Mouse (Mus musculus) lung, postnatal 0 days (tissue): ENCODE results near the gene Irf4. TPM values are rescaled to one million over a fixed set of nuclear protein-coding genes. Genes with fewer than 3 reads are reported as not detected.

Source experiments
- ATAC-seq: fragments of 200-750 bp; cut with Nextera tagmentation; 2 replicates; pipeline ENCODE4 v1.8.0; 2017; ENCODE audit warnings: moderate library complexity
- DNase-seq: peaks from one replicate; pipeline ENCODE4 v3.0.0-alpha.2; 2016; ENCODE audit warnings: low spot score
- H3K27ac ChIP-seq: fragments of 300-500 bp; sonication (generic); 2 replicates; pipeline ENCODE4 v1.5.1; 2014; ENCODE audit warnings: antibody characterized with exemption, mild to moderate bottlenecking, low read length, mixed read lengths
- H3K27me3 ChIP-seq: fragments of 300-500 bp; sonication (generic); replicated peaks from 2 replicates; pipeline ENCODE4 v1.6.1; 2014; ENCODE audit warnings: low read length, mixed read lengths; ENCODE audit not compliant: insufficient read depth
- H3K36me3 ChIP-seq: fragments of 300-500 bp; sonication (generic); 2 replicates; pipeline ENCODE4 v1.6.1; 2014; ENCODE audit warnings: low read length, mixed read lengths; ENCODE audit not compliant: insufficient read depth
- H3K4me1 ChIP-seq: fragments of 300-500 bp; sonication (generic); 2 replicates; pipeline ENCODE4 v1.6.1; 2014; ENCODE audit warnings: antibody characterized with exemption, low read depth, low read length, mixed read lengths; ENCODE audit not compliant: insufficient read depth
- H3K4me2 ChIP-seq: fragments of 300-500 bp; sonication (generic); replicated peaks from 2 replicates; pipeline ENCODE4 v1.6.1; 2014; ENCODE audit warnings: low read depth, mild to moderate bottlenecking, low read length, moderate library complexity, mixed read lengths
- H3K4me3 ChIP-seq: fragments of 300-500 bp; sonication (generic); 2 replicates; pipeline ENCODE4 v1.5.1; 2014; ENCODE audit warnings: low read depth, low read length
- H3K9ac ChIP-seq: fragments of 300-500 bp; sonication (generic); replicated peaks from 2 replicates; pipeline ENCODE4 v1.6.1; 2014; ENCODE audit warnings: low read depth, mild to moderate bottlenecking
- H3K9me3 ChIP-seq: fragments of 300-500 bp; sonication (generic); 2 replicates; pipeline ENCODE4 v1.6.1; 2016; ENCODE audit warnings: low read length, mixed read lengths
- CTCF ChIP-seq: IDR thresholded peaks from 2 replicates; pipeline ENCODE4 v1.5.1; 2016; ENCODE audit warnings: antibody characterized with exemption, mild to moderate bottlenecking
- EP300 ChIP-seq: IDR thresholded peaks from 2 replicates; pipeline ENCODE4 v1.6.1; 2016; ENCODE audit warnings: antibody characterized with exemption, mild to moderate bottlenecking, control low read depth
- WGBS: fragments of 180-500 bp; shearing (Covaris S2); extraction: QIAGEN DNeasy Blood & Tissue Kit; methylation state at CpG from one replicate; pipeline ENCODE4 v1.1.7; 2014; 5-methylcytosine and 5-hydroxymethylcytosine counted together
- polyA plus RNA-seq: library from polyadenylated mRNA; unstranded; fragments of >200 nt; fragmentation: Nextera tagmentation; extraction: Ambion mirVana; gene quantifications from 2 replicates; pipeline ENCODE4 v1.2.1, GENCODE M21; 2015

Irf4 gene
- polyA plus RNA-seq, 1 experiment from 2014 or later: 0.21 TPM

- DNase-seq (no peak), ATAC-seq (no peak)
- Histone ChIP-seq H3K27ac (no peak overlapping the region), H3K9me3 (no peaks in the 10 kb centered on the region), H3K27me3 (0 out of 2 replicates have a peak, but pooled peaks cover 3% of the 10 kb centered on the region), H3K4me3 (no peak overlapping the region), H3K4me2 (no peak overlapping the region), H3K4me1 (no peaks in the 10 kb centered on the region), H3K9ac (no peak overlapping the region), H3K36me3 (no peaks in the 10 kb centered on the region)
- TF ChIP-seq EP300 (no peak), CTCF (no peak)
- WGBS: 75% methylated on average over 9 of the region's 9 CpGs
Measured at GRCm38 (mm10) chr13:30755998-30756639, 7.1 kb downstream of the Irf4 start.

GRCm38 (mm10) chr13:30757264-30757900, 8.4 kb downstream of the Irf4 start:
- H3K9ac ChIP-seq: no peak overlapping the region
- H3K27me3 ChIP-seq: no peaks in the 10 kb centered on the region
- H3K4me2 ChIP-seq: no peak overlapping the region
- no peak for TF ChIP-seq EP300
- no peak for TF ChIP-seq CTCF
- H3K4me1 ChIP-seq: no peaks in the 10 kb centered on the region
- DNase-seq (no peak), ATAC-seq (no peak)
- 77% methylated on average over 14 of the region's 14 CpGs for WGBS
- no peak overlapping the region for H3K4me3 ChIP-seq
- no peaks in the 10 kb centered on the region for H3K36me3 ChIP-seq
- H3K9me3 ChIP-seq: no peaks in the 10 kb centered on the region
- H3K27ac ChIP-seq: no peak overlapping the region

DNA sequence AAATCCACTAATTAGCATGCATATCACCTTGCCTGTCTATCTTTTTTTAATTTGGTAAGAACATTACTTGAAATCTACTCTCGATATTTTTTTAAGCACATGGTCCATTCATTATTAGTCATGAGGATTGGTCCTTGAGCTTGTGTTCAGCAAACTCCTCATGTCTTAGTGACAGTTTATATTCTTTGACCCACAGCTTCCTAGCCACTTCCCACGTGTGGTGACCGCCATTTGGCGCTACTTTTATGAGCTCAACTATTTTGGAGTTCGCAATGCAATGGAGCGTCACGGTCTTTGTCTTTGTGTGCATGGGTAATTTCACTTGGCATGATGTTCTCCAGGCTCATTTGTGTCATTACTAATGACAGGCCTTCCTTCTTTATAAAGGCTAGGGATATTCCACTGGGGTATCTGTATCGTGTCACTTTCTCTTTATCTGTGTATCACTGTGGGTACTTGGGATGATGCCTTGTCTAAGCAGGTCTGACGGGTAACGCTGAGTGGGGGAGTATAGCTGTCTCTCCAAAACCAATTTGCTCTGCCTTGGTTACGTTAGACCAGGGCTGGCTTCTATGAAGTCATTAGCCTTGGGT, 9.9 kb downstream of the Irf4 start:
- WGBS: 81% methylated on average over 11 of the region's 11 CpGs
- Histone ChIP-seq H3K4me3 (no peak overlapping the region), H3K27me3 (no peaks in the 10 kb centered on the region), H3K9me3 (no peaks in the 10 kb centered on the region), H3K4me2 (no peak overlapping the region), H3K4me1 (no peaks in the 10 kb centered on the region), H3K27ac (no peak overlapping the region), H3K9ac (no peak overlapping the region), H3K36me3 (no peaks in the 10 kb centered on the region)
- no peak for TF ChIP-seq CTCF
- no peak for DNase-seq
- ATAC-seq: no peak

GRCm38 (mm10) chr13:30760374-30761090, 11.5 kb downstream of the Irf4 start:
- H3K9ac ChIP-seq: no peak overlapping the region
- no peaks in the 10 kb centered on the region for H3K9me3 ChIP-seq
- no peak overlapping the region for H3K4me3 ChIP-seq
- 0 out of 2 replicates have a peak, but pooled peaks have one; percentile 27 for ATAC-seq
- TF ChIP-seq CTCF (no peak), EP300 (no peak)
- no peaks in the 10 kb centered on the region for H3K27me3 ChIP-seq
- no peaks in the 10 kb centered on the region for H3K4me1 ChIP-seq
- no peak overlapping the region for H3K4me2 ChIP-seq
- H3K36me3 ChIP-seq: no peaks in the 10 kb centered on the region
- no peak overlapping the region for H3K27ac ChIP-seq
- peak; percentile 22 for DNase-seq
- 69% methylated on average over 3 of the region's 3 CpGs for WGBS

DNA sequence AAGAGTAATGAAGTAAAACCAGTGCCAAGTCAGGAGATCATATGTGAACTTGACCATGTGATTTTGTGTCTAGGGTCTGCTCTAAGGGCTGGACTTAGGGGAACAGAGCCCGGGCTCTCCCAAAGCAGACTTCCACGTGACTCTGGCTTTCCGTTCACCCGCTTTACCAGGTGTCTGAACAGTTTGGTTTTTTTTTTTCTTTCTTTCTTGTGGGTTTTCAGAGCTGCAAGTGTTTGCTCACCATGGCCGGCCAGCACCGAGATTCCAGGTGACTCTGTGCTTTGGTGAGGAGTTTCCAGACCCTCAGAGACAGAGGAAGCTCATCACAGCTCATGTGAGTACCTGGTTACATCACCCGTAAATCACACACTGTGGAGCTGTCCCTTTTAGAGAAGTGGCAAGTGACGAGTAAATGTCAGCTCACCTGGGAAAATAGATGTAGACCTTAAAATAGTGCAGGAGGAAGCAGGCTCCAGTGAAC, 12.2 kb downstream of the Irf4 start:
- no peak for DNase-seq
- Histone ChIP-seq H3K27me3 (no peaks in the 10 kb centered on the region), H3K36me3 (no peaks in the 10 kb centered on the region), H3K4me3 (no peak overlapping the region), H3K4me1 (no peaks in the 10 kb centered on the region), H3K9me3 (no peaks in the 10 kb centered on the region), H3K27ac (no peak overlapping the region), H3K4me2 (no peak overlapping the region), H3K9ac (no peak overlapping the region)
- no peak for ATAC-seq
- TF ChIP-seq EP300: no peak
- no peak for TF ChIP-seq CTCF
- 58% methylated on average over 8 of the region's 8 CpGs for WGBS

DNA sequence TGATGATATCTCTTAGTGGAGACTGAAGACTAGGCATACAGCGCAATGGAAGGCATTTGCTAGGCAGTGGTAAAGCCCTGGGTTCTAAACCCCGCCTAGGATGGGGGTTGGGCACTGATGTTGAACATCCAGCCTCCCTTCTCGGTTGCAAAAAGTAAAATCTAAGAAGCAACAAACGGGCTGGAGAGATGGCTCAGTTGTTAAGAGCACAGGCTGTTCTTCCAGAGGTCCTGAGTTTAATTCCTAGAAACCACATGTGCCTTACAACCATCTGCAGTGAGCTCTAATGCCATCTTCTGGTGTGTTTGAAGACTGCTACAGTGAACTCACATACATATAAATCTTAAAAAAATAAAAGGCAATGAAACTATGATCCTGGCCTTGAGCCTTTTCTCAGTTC, 13.2 kb downstream of the Irf4 start:
- no peaks in the 10 kb centered on the region for H3K27me3 ChIP-seq
- 79% methylated on average over 4 of the region's 4 CpGs for WGBS
- no peak for ATAC-seq

More for the DNA sequence above, 13.2 kb downstream of the Irf4 start:
- no peak overlapping the region for H3K4me3 ChIP-seq
- no peak for TF ChIP-seq EP300
- no peak for TF ChIP-seq CTCF
- H3K4me2 ChIP-seq: no peak overlapping the region
- H3K9me3 ChIP-seq: no peaks in the 10 kb centered on the region
- DNase-seq: no peak
- H3K4me1 ChIP-seq: no peaks in the 10 kb centered on the region
- H3K9ac ChIP-seq: no peak overlapping the region
- no peaks in the 10 kb centered on the region for H3K36me3 ChIP-seq
- H3K27ac ChIP-seq: no peak overlapping the region
